Mouse (Mus musculus): Measurements from ENCODE around the gene Fbn1.

- TF ChIP-seq CTCF (IDR thresholded peaks at IDR 0.05; ENCODE audit: low read depth) (no peak), EP300 (optimal IDR thresholded peaks at IDR 0.05) (no peak)
Measured at GRCm38 (mm10) chr2:125543646-125544045, 35.9 kb upstream of the Fbn1 start.

Measured in stomach, postnatal 0 days (tissue).